Mouse (Mus musculus) activated CD4-positive, CD25-positive, alpha-beta regulatory T cell, adult 4 months (primary cell): ENCODE measurements around the gene Tex22. TPM values are rescaled to one million over a fixed set of nuclear protein-coding genes. Genes with fewer than 3 reads are reported as not detected.

Source experiments
- ATAC-seq: one replicate; pipeline ENCODE4 v1.8.0; 2017
- polyA plus RNA-seq, 2 experiments: library from polyadenylated mRNA; unstranded; fragments of 100-300 nt; shearing (Covaris generic); gene quantifications; one replicate each; pipeline ENCODE4 v1.2.1; 2017

Gene Tex22
- polyA plus RNA-seq, 2 experiments from 2014 or later, result 0.29 TPM; not detected in 1

DNA sequence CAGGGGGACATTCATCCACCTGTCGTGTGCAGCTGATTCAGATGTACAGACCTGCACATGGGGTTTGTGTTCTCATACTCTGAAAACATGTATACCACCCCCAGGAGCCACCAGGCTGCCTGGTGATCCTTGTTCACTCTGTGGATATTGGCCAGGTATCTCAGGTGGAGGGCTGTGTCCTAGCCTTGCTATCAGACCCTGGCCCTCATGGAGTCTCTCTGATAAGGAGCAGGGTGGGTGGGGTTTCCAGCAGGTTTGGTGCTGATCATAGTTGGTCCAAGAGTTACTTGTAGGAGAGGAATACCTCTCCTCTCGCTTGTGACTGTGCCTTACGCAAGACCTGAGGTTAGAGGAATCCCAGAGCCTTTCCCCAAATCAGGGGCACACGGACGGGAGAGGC is 14.1 kb upstream of the Tex22 start:
- no peak for ATAC-seq

DNA sequence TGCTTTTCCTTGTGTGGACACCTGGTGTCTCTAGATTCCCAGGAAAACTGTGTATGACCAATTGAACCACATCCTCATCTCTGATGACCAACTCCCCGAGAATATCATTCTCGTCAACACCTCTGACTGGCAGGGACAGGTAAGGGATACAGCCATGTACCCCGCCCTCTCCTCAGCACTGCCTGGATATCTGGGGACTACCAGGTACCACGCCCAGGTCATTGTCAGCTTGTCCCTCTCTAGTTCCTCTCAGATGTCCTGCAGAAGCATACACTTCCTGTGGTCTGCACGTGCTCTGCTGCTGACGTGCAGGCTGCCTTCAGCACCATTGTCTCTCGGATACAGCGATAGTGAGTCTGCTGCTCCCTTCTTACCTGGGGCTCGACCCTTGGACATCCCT is 12.7 kb upstream of the Tex22 start:
- ATAC-seq, result no peak

DNA sequence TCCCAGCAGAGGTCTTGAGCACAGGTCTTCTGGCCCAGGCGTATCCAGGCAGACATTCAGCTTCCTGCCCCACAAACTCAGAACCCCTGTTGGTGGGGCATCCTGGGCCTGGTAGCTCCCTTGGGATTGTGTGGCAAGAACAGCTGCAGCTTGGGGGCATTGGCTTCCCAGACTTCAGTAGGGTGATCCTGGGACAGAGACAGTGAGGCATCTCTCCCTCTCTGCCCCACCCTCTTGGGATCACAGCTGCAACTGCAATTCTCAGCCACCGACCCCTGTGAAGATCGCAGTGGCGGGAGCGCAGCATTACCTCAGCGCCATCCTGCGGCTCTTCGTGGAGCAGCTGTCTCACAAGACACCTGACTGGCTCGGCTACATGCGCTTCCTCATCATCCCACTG is 12.1 kb upstream of the Tex22 start:
- no peak for ATAC-seq

DNA sequence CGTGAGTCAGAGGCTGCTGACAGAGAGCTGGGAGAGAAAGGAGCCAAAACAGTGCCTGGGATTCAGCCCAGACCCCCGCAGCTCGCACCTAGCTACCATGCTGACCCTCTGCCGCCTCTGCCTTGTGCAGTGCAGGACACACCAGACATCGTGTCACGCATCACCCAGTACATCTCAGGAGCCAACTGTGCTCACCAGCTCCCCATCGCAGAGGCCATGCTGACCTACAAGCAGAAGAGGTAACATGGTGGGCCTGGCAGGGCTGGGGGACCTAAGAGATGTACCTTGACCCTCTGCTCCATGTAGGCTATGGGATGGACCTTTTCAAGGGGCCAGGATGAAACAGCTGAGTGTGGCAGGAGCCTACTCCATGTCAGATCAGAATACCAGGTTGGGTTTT is 10.6 kb upstream of the Tex22 start:
- ATAC-seq, result no peak

DNA sequence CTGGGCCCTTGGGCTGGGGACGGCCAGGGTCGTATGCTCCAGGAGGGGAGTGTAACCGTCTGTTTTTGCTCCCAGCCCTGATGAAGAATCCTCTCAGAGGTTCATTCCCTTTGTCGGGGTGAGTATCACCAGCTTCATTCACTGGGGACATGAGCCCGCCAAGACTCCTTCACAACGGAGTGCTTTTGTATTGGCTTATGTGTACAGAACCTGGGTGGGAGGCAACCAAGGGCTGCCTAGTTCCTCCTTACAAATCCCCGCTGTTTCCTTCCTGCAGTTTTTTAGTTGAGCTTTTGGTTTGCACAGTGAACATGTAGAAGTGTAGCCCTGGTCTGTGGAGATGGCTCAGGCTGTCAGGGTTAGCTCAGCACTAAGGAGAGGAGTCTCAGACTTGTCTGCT is 6.3 kb upstream of the Tex22 start:
- no peak for ATAC-seq

GRCm38 (mm10) chr12:113069389-113069788 is 4.9 kb upstream of the Tex22 start:
- no peak for ATAC-seq

DNA sequence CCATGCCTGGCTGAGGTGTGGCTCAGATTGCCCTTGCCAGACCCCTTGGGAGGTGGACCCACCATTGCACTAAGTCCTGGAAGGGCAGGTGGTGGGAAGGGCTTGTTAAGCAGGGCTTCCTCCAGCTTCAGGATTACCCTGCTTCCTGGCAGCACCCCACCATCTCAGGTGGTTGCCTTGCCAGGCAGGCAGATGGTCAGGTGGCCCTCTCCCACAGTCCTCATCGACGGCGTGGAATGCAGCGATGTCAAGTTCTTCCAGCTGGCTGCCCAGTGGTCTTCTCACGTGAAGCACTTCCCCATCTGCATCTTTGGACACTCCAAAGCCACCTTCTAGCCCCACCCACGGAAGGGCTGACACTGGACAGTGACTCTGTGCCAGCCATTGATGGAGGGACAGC is 3.0 kb upstream of the Tex22 start:
- no peak for ATAC-seq

GRCm38 (mm10) chr12:113071827-113072226 is 2.5 kb upstream of the Tex22 start:
- ATAC-seq, result no peak

DNA sequence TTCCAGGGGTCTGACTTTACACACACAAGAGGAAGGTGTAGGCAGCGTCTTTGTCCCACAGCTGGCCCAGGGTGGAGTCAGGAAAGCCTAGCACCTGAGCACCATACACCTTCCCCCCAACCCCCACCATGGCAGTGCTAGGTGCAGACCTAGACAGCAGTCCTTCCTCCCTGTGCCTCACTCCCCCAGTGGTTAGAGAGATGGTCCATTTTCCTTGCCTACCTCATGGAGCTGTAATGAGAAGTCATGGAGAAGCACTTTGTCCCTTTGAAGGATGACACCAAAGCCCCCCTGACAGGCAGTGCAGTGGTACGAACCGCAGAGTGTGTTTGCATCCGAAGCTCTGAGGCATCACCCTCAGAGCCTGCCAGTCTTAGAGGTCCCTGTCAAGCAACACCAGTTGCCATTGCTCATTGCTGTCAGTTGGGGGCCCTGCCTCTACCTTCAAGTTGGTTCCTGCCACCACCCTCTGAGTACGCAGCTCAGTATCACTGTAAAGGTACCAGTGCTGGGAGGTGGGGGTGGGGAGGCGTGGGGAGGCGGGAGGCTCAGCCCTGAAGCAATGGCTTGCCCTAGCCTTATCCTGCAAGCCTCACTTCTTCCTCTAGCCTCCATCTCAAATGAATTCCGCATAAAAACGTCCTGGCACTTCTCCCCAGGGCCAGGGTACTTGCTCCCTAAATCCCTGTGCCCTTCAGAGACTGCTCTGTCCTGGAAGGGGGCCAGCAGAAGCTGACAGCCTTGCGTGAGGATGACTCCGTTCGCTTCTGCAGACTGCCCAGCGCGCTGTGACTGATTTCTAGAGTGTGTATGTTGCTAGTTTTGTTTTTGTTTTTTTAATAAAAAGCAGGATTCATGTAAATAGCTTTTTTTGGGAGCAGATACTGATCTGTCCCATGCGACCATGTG is 628 bp upstream of the Tex22 start:
- peak; percentile 4 for ATAC-seq

- peak; percentile 89 for ATAC-seq
These were observed 757 bp downstream of the Tex22 start for GRCm38 (mm10) chr12:113075063-113075454.

GRCm38 (mm10) chr12:113075486-113075885 is 1.2 kb downstream of the Tex22 start:
- ATAC-seq, result no peak

DNA sequence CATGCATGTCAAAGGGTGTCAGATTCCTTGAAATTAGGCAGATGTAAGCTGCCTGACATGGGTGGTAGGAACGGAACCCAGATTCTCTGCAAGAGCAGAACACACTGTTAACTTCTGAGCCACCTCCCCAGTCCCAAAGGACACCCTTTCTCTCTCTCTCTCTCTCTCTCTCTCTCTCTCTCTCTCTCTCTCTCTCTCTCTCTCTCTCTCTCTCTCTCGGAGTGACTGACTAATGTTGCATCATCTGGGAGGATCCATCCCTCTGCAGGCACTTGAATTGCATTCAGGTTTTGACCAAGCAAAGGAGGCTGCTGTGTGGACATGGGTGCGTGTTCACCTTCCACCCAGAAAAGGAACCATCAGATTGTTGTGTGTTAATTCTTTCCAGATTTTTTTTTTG is 13.0 kb downstream of the Tex22 start:
- no peak for ATAC-seq

GRCm38 (mm10) chr12:113088026-113088425 is 13.7 kb downstream of the Tex22 start:
- no peak for ATAC-seq

GRCm38 (mm10) chr12:113089107-113089506 is 14.8 kb downstream of the Tex22 start:
- no peak for ATAC-seq

- ATAC-seq, result no peak
These were observed 15.8 kb downstream of the Tex22 start for GRCm38 (mm10) chr12:113090053-113090452.

DNA sequence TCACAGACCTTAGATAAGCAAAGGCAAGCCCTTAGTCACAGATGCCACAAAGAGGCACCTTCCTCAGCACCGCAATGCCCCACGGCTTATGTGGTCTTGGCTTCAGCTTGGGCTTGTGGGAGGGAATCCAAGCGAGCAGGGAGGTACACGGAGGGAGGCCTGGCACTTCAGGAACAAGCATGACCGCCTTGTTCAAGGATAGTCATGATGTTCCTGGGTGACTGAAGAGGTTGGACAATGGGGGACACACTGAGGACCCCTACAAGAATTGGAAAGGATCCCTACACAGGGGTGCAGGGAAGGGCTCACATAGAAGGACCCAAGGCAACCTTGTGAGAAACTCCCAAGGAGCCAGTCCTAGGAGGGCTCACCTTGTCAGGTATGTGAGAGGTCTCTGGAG is 22.7 kb downstream of the Tex22 start:
- ATAC-seq, result no peak

DNA sequence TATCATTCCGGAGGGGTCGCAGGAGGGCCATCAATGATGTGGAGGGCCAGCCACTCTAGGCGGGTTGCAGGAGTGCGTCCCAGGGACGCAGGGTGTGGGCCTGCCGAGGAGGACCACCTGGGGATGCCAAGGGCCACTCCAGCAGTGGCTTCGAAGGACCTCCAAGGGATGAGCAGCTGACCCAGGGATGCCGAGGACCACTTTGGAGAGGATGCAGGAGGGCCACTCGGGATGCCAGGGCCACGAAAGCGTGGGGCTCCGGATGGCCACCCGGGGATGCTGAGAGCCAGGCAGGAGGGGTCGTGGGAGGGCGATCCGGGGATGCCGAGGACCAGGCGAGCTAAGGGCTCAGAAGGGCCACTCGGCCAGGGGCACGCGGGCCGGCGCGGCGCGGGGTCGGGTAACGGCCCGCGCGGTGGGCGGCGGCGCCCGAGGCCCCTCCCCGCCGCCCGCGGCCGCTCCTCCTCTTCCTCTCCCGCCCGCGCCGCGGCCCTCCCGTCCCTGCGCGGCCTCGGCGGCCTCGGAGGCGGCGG is 23.5 kb downstream of the Tex22 start, which contains the start of gene Mta1:
Mta1 (plus strand) TSS at position 530 of the 533 bp plus-strand sequence.
- peak; percentile 58 for ATAC-seq

DNA sequence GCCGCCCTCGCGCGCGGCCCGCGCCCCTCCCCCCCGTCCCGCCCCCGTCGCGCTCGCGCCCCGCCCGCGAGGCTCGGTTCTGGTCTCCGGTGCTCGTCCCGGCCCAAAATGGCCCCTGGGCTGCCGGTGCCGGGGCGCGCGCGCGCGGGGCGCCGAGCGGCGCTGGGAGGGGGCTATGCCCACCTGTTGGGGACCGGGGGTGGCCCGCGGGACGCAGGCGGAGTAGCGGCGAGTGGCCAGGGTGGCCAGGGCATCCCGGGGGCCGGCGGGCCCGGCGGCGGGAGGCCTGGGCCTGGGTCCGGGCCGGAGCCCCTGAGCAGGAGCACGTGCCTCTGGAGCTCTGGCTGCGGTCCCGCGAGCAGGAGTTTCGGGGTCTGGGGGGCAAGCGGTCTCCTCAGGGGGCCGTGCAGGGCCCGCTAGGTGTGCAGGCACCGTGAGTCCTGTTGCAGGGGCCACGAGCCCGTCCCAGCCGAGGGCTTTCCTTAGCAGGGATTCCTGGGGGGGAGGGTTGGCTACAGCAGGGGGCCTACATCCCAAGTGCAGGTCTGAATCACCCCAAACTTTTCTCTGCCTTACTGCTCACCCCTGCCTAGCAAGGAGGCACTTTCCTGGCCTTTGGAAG is 24.3 kb downstream of the Tex22 start:
- no peak for ATAC-seq

- no peak for ATAC-seq
These were observed 25.4 kb downstream of the Tex22 start for GRCm38 (mm10) chr12:113099470-113100237.

DNA sequence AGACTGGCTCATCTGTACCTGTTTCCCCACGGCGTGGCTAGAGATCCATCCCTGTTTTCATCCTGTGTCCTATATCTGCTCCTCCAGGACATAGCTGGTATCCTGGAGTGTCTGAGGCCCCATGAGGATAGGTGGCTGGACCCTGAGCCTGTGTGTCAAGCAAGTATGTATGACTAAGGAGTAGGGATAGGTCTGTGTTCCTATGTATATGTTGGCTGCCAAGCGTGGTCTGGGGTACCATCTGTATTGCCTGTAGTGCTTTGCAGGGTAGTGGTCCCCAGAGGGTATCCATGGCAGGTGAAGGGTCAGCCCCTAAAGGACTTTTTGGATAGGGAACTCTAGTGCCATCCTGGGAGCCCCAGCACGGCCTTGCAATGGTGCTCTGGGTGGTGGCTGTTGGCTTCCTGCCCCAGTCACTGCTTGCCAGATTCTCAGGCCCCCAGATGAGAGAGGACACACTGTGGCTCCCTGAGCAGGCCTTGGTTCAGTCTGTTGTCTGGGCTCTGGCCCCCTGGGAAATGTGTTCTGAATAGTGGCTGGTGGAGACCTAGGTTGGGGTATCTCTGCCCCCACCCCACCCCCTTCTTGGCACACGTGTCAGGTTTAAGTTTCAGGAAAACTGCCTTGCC is 26.3 kb downstream of the Tex22 start:
- no peak for ATAC-seq

- ATAC-seq, result no peak
These were observed 27.1 kb downstream of the Tex22 start for GRCm38 (mm10) chr12:113101251-113101960.

DNA sequence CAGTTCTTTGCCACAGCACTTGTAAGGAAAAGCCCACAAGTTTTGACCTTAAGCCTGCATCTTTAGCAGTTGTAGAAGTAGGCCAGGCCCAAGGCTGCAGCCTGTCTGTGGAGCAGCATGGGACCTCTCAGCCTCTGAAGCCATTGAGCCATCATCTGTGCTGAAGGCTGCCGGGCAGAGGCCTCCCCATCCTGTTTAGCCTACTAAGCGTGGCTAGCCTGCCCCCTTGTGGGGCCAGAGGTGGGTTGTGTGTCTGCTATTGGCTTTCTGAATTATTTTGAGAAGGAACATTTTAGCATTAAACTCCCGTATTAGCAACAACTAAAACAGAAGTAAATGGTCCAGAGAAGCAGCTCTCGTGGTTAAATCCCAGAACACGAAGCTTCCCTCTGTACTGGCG is 28.2 kb downstream of the Tex22 start:
- ATAC-seq, result peak; percentile 62
